Mouse (Mus musculus): Measurements from ENCODE around the gene Gkap1.

Gene Gkap1

DNA sequence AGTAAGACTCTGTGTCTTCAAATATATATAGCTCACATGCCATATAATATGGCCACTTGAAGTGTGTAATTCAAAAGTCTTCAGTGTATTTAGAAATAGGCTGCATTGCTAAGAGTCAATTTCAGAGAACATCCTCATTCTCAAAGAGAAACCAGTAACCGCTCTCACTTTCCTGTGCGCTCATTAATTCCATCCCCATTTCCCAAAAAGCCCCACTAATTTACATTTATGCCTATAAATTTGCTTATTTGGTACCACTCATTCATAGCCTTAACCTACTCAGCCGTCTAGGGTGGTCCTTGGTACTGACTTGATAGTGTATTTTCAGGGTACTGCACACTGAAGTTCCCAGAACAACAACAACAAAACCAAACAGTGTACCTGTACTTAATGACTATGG lies 73.6 kb downstream of the Gkap1 start:
- no peak for DNase-seq (ENCODE audit: inconsistent age in 2 of 2, low spot score in 1 of 2)

DNA sequence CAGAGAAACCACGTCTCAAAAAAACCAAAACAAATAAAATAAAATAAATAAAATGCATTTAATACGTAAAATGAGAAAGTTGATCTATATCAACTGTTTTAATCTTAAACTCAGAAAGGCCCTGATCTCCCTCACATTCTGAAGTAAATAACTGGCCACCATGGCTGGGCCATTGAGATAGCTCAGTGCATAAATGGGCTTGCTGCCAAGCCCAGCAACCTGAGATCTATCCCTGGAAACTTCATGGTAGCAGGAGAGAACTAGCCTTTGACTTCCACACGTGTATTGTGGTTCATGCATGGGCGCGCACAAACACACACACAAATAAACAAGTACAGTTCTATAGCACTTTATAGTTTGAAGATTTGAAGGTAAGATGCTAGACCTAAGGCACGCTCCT lies 74.2 kb downstream of the Gkap1 start:
- DNase-seq (ENCODE audit: inconsistent age in 2 of 2, low spot score in 1 of 2): no peak

DNA sequence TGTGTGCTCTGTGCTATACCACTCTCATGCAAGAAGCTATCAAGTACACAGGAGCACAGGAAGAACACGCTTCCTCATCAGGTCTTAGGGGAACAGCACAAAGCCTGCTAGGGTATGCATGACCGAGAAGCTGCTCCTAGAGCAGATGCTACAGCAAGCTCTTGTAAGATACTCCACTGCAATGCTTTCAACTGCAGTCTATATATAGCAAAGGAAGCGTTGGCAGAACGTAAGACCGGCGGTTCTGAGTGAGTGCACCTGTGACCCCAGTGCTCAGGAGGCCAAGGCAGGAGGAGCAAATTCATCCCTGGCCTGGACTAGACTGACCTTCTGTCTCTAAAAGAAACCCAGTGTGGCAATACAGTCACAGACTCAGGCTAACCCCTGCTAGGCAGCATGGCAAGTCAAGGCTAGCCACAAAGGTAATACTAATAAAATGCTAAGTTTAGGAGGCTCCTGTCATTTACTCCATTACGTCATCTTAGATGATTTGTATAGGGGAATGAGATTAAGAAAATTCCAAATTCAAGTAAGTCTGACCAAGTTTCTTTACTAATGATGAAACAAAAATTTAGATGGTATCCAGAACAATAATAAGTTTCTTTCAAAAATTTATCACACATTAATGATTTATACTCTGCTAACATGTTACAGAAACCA lies 77.4 kb downstream of the Gkap1 start:
- no peak for DNase-seq (ENCODE audit: inconsistent age in 2 of 2, low spot score in 1 of 2)

DNA sequence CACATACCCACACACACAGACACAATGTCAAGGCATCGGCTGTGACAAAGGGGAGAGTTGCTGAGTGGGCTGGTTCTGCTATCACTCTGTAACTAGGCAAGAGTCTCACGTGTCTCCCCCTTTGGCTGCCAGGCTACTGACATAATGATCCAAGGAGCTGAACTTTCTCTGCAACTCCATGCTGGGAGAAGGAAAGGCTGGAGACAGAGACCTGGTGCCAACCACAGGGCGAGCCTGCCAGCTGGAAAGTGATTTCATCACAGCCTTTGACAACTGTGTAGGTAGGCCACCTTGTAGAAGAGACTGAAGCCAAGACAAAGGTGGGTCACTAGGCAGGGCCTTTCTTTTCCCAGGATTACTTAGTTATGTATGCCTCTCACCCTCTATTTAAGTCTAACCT lies 78.3 kb downstream of the Gkap1 start:
- peak in 1 of 2 experiments; percentile 67 for DNase-seq (ENCODE audit: inconsistent age in 2 of 2, low spot score in 1 of 2)

DNA sequence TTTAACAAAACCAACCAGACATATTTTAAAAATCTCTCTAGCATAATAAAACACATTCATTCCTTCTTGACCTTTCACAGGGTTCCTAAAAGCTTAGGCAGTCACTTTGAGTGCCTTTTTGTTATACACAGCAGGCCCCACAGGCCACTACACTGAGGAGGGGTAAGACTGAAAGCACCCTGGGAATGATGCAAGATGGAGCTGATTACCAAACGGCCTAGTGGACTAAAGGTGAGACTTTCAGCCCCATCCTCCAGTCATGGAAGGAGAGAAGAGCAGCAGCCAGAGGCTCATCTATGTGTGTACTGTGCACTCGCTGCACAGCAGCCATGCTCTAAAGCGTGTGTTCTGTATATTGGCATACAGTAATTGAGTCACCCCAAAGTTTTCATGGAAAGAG lies 80.6 kb downstream of the Gkap1 start:
- no peak for DNase-seq (ENCODE audit: inconsistent age in 2 of 2, low spot score in 1 of 2)

DNA sequence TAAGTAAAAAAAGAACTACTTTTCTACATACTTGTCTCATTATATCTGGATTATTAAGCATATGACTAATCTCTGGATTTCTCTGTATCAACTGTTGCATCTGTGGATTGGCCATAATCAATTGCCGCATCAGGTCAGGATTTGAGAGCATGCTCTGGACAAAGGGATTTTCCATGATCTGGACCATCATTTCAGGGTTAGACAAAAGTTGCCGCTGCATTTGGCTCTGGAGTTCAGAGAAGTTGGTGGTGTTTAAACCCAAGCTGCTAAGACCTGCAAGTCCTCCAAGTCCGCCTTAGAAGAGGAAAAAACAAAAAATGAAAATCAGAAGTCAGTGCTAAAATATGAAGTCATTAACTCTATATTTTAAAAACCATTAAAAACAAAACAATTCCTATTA lies 82.3 kb downstream of the Gkap1 start:
- no peak for DNase-seq (ENCODE audit: inconsistent age in 2 of 2, low spot score in 1 of 2)

DNA sequence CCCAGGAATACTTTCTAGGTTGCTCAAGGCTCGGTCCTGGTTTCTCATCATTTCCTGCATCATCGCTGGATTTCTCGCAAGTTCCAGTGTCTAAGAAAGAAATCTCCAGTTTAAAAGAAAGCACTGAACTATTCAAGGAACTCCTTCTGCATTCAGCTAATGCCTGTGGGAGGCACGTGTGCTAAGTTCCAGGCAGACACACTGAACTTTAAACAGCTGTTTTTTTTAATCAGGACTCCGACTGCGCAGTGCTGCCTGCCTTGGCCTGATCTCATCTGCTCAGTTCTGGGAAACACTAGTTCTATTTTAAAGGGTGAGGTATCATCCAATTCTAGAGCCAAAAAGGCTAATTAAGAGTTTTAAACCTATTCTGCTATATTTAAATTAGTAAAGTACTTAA lies 83.4 kb downstream of the Gkap1 start:
- DNase-seq (ENCODE audit: inconsistent age in 2 of 2, low spot score in 1 of 2): no peak

DNA sequence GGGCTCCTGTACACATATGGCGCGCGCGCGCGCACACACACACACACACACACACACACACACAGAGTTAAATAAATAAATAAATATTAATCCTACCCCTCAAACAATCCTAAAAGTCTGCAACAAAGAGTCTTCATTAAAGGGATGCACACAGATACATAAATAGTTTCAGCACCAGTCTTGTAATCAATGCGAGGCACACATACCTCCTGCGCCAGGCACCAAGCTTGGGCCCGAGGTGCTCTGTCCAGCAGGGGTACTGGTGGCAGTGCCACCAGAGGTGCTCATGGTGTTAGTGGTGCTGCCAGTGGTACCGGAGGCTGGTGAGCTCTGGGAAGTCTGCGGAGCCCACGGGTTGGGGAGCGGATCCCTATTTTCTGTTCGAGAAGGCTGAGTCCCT lies 84.0 kb downstream of the Gkap1 start:
- DNase-seq (ENCODE audit: inconsistent age in 2 of 2, low spot score in 1 of 2): no peak

DNA sequence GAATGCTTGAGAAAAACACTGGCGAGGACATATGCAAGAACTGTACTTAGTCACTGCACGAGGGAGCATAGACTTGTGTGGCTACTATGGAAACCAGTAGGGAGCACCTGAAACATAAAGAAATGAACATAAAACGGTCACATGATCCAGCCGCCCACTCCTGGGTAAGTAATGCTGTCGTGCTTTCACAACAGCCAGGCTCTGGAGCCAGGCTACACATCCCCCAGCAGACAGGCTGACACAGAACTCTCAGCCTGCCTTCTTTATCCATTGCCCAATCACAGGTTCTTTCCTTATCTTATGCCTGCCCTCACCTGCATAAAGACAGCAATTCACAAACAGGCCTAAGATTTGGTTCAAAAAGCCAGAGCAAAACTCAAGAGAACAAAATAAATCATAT lies 86.0 kb downstream of the Gkap1 start:
- no peak for DNase-seq (ENCODE audit: inconsistent age in 2 of 2, low spot score in 1 of 2)

DNA sequence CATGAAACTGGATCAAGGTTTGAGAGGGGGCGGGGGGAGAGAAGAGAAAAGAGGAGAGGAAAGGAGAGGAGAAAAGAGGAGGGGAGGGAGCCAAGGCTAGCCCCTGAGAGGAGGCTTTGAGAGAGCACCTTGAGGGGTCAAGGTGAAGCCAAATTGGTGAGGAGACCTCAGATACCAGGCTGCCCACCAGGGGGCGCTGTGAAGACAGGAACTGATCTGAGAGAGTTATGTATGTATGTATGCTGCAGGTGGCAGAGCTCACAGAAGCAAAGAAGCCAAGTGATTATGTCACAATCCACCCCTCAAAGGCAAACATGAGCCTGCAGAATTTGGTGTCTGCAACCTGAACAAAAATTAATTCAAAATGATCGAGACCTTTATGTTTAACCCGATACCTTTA lies 87.1 kb downstream of the Gkap1 start:
- DNase-seq (ENCODE audit: inconsistent age in 2 of 2, low spot score in 1 of 2): peak; percentile 70 to 93

DNA sequence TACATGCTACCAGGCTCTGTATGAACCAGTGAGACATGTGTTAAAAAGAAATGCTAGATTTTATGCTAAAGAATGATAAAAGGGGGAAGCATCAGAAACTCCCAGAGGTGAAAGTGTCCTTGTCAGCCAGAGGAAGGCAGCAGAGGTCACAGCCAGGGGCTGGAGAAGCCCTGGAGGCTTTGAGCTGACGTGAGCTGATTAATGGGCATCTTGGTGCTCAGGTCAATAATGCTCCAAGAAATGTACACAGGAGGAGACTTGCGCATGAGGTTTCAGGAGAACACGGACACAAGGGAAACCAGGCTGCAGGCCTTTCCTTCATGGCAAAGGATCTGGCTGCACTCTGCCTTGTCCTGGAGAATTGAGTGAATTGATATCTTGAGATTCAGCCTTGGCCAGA lies 87.7 kb downstream of the Gkap1 start:
- DNase-seq (ENCODE audit: inconsistent age in 2 of 2, low spot score in 1 of 2): no peak

DNA sequence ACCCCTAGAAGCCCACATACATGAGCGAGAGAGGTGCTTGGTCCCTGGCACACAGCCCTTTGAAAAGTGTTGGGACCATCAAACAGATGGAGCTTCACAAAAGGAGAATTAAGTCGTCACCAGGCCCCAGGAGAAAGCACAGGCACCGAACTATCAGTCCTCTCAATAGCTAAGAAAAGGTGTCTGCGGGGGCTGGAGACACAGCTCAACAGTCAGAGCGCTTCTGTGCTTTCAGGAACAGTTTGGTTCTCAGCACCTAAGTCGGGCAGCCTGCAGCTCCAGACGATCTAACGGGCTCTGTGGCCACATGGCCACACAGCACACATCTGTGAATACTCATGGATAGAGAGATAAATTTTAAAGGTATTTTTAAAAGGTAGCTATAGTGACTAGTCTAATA lies 89.2 kb downstream of the Gkap1 start:
- no peak for DNase-seq (ENCODE audit: inconsistent age in 2 of 2, low spot score in 1 of 2)

DNA sequence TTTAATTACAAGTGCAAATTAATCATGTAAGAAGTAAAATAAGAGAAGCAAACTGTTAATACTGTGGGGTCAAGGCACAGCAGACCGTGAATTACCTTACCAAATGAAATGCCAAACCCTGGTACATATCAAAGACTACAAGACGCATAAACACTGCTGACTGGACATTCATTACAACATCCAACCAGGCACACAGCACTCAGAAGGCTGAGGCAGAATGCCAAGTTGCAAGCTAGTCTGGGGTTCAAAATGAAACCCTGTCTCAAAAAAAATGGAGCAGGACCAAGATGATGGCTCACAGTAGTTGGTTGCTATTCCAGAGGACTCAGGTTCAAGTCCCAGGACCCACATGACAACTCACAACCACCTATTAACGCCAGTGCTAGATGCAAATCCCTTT lies 91.4 kb downstream of the Gkap1 start:
- DNase-seq (ENCODE audit: inconsistent age in 2 of 2, low spot score in 1 of 2): peak in 1 of 2 experiments; percentile 73
